Mouse (Mus musculus): ENCODE data around the gene Gcc2.
"Not testable (repeated sequence)": the region's sequence is repeated elsewhere in the genome, so short reads cannot be mapped to it uniquely, and the experiment has no call there.

Gcc2 gene

DNA sequence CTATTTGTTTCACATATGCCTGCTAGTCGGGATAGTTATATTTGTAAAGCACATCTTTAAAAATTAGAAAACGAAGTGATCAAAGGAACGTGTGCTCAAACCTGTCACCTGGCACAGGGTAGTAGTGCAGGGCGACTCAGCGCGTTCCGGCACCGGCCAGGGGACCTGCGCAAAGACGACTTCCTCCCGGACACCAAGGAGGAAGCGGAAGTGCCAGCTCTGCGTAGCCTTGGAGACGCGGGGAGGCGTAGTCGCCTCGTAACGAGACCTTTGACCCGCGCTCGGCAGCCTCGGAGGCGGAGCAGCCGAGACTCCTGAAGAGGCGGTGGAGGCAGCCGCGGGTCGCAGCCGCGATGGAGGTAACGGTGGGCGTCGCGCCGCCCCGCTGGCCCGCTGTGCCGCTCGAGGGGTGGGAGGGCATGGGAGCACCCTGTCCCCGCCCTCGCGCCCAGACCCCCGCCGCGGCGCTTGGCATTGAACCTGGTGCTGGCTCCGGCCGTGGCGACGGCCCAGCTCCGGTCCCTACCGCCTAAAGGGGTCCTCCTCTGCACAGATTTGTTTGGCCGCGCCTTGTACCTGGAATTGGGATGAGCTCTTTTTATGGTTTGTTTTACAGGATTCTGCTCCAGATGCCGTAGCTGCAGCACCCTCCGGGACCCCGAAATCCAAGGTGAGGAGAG, at the start of gene Gcc2:
Gene Gcc2, plus strand, starts transcription at position 285 of the 680 bp plus-strand sequence.
- DNase-seq: peak; percentile 93

DNA sequence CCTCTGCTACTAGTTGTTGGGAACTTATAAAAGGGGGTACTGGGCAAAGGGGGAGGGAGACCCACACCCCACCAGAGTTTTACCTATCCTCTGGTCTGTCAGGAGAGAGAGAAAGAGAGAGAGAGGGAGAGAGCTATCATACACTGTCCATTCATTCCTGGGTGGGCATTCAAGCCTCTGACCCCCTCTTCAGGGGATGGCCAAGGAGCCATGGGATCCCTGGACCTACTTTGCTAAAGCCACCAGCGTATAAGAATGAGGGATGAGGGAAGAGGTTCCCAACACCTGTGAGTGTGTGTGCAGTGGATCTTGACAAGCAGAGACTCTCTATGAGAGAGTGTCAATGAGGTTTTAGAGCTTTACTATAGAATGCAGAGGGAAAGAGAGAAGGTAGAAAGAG, 49.3 kb upstream of the Gcc2 start:
- DNase-seq: no peak

DNA sequence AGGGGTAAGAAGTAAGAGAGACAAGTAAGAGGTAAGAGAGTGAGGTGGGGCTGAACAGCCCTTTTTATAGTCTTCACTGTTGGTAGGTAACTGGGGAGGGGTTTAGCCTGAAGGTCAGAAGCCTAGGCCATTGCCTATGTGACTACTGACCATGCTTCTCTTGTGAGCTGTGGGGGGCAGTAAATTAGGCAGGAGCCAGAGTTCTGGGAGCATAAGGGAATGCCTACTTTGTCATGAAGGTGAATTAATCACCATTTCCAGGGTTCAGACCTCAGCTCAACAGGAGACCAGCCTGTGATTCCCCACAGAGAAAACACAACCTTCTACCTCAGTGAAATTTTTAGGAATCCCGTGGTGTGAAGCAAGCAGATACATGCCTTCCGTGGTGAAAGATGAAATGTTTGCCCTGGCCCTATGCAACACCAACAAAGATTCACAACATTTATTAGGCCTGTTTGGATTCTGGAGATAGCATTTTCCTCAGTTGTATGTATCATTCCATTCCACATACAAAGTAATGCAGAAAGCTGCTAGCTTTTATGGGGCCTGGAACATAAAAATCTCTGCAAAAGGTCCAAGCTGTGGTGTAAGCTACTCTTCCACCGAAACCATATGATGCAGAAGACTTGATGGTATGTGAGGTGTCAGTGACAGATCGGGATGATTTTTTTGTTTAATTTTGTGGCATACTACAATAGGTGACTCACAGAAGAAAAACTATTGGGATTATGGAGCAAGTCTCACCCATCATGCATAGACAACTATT, 48.5 kb upstream of the Gcc2 start:
- no peak for DNase-seq

DNA sequence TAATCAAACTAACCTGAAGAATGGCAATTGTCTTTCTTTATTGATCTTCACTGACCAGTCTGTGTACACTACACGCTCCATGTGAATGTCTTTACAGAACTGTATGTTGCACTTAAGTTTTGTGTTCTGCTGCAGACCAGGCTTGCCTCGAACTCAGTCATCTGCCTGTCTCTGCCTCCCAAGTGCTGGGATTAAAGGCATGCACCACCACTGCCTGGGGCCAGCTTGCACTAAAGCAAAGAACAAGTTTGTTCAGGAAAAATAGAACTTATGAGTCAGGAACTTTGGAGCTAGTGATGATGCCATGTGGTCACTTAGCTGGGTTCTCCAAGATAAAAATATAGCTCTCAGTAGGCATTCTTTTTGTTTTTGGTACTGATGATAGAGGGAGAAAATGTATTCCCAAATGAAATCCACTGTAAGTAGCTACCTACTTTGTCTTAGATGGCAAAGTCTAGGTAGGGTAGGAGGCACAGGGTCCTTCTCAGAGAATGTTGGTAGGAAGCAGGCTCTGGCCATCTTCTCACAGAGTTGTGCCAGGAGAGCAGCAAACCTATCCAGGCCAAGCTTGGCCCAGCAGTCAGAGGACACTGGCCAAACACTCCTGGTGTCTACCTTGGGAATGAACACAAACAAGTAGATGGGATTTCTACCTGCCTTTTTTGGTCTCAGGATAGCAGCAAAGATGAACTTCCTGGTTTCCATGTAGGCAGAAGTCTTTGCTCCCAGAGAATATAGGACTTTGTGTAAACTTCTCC, 45.4 kb upstream of the Gcc2 start:
- no peak for DNase-seq

DNA sequence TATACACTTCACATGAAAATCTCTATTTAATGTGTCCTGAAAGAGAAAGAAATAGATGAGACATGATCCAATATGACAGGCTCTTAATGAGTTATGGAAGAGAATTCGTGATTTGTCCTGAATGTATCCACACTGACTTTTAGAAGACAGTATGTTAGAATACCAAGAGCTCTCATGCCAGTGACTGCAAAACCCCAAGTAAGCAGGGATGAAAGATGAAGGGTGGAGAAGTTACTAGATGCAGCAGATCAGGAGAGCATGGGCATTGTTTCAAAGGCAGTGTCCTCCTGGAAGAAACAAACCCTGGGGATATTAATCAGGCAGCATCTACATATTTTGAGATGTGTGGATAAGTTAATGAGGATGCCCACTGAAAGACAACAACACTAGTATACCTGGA, 44.8 kb upstream of the Gcc2 start:
- DNase-seq: no peak

DNA sequence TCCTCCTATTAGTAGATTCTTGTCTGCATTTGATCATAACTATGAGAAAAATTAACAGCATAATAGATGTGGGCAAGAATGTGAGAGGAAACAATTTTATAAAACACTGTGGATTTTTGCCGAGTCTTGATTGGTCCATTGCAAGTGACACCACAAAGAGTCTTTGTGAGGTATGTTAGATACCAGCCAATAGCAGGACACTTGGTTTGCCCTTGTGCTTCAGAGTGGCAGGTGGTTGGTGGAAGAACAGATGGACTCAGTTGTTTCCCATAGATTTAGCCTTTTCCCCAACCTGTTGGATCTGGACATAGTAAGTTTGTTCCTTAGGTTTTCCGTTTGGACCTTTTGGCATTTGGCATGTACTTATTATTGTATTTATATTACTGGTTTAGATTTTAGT, 44.1 kb upstream of the Gcc2 start:
- no peak for DNase-seq

DNA sequence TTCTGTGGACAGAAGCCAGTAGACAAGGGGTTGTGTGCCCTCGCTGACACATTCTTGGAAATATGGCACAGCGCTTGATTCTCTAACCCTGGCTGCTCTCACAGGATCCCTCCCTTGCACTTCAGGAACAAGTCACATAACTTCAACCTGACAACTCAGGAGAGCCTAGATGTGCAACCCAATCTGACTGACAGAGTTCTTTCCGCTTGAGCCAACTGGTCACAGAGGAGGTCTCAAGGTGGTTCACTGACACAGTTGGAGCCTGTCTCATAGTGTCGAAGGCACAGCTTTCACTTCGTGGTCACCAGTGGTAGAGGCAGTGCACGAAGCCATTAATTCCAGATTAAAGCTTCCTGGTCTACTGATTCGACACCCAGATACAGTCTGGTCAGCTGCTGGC, 43.1 kb upstream of the Gcc2 start:
- no peak for DNase-seq

DNA sequence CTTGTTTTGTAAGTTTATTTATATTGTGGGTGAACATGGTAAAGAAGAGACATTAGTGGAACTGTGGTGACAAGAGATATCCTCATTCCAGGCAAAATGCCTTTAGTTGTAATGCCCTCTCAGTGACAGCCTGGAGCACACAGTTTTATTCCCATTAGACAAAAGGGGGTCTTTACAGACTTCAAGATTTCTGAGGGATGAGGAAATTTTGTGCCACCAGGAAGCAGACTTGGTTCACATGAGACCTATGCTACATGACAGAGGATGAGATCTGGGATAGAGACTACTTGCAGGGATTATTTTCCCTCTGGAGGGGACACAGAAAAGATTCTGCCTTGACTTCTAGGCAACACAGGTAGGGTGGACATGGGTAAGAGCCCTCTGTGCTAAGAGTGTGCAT, 40.8 kb upstream of the Gcc2 start:
- DNase-seq: no peak

DNA sequence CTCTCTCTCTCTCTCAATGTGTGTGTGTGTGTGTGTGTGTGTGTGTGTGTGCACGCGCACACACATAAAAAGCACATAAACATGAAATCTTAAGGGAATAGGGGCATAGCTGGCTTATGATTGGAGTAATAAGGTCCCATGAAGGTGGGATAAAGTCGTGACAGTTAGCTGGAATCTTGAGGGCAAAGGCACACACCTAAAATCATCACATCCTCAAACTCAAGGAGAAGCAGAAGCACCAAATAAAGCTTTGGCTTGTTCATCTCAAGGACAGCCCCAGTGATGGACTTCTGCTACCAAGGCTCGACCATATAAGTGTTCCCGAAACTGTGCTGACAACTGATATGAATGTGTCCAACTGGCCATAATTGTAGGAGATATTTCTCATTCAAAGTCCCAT, 40.4 kb upstream of the Gcc2 start:
- DNase-seq: no peak

DNA sequence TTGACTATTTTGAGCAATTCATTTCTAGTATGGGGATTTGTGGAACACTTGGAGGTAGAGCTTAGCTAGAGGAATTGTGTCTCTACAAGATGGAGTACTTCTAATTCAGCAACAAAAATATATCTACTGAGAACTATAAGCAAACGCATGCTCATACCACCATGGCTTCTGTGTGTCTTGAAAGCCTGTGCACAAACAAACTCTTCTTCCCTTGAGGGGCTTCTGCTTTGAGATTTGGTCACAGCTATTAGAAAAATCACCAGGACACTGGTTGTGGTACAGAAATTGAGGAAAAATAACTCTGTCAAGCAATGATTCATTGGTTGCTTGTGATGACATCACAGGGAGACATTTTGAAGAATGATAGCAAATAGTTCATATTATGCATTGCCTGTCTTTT, 39.9 kb upstream of the Gcc2 start:
- DNase-seq: no peak

DNA sequence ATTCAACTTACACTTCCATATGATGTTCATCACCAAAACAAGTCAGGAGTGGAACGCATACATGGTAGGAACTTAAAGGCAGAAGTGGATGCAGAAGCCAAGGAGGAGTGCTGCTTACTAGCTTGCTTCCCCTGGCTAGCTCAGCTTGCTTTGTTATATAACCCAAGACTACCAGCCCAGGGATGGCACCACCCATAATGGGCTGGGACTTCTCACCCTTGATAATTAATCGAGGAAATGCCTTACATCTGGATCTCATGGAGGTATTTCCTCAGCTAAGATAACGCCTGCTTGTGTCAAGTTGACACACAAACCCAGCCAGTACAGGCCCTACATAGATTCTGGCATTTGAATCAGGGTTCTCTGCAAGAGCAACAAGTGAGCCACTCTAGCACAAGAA, 37.9 kb upstream of the Gcc2 start:
- DNase-seq: no peak

DNA sequence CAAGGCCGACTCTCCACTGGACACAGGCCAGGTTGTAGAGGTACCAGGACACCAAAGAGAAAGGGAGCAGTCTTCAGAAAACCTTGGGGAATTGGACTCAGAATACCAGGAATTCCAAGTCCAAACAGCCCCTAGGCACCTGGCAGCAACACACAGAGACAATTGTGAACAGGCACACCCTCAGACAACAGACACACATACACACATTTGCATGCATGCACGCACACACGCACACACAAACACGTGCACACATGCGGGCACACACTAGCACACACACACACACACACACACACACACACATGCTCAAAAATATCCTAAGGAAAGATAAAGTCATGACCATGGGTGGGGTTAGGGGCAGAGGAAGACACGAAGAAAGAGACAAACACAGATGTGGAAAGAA, 34.6 kb upstream of the Gcc2 start:
- DNase-seq: no peak

DNA sequence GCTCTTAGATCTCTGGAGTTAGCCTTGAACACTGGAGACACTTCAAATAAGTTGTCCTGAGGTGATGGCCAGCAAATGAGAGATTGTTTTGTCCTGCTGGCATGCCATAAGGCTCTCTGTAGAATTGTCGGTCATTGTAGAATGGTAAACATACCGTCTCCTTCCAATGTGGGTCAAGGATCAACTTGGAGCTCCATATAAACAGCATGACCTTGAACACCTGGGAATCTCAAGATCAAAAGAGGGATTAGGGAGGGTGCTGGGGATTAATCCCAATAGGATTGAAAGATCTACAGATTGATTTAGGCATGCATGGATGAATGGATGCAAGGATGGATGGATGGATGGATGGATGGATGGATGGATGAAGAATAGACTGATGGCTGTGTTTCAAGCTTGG, 33.7 kb upstream of the Gcc2 start:
- DNase-seq: not testable (repeated sequence)

DNA sequence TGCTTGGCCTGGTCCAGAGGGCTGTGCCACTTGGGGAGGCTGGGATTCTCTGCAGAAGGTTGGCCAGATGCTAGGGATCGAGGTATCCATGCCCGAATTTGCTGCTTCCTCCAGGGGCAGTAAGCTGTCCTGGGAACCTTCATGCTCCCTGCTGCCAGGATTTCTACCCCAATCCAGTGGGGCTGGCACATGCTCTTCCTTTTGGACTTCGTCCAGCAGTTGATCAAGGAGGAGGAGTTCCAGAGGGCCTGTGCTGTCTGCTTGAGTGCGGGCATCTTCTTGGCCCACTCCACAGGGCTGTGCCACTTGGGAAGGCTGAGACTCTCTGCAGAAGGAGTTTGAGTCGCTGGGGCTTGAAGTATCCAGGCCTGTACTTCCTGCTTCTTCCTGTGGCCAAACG, 32.1 kb upstream of the Gcc2 start:
- not testable (repeated sequence) for DNase-seq

DNA sequence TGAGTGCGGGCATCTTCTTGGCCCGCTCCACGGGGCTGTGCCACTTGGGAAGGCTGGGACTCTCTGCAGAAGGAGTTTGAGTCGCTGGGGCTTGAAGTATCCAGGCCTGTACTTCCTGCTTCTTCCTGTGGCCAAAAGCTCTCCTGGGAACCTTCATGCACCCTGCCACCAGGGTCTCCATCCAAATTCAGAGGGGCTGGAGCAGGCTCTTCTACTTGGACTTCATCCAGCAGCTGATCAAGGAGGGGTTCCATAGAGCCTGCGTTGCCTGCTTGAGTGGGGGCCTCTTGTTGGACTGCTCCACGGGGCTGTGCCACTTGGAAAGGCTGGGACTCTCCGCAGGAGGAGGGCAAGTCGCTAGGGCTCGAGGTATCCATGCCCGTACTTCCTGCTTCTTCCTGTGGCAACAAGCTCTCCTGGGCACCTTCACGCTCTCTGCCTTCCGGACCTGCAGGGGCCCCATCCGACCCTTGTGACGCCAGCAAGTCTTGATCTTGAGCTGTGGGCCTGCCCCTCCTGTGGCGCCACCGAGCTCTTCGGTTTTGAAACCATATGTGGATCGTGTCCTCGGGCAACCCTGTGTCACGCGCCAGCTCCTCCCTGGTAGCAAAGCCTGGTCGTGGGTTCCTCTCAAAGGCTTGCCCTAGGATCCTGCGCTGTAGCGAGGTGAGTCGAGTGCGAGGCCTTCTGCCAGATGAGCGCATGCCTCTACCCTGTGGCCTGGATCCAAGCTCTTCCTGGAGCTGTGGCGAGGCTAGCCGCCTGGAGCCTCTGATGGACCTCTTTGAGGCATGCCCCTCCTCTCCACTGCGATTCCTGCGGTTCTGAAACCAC, 31.1 kb upstream of the Gcc2 start:
- peak; percentile 59 for DNase-seq

DNA sequence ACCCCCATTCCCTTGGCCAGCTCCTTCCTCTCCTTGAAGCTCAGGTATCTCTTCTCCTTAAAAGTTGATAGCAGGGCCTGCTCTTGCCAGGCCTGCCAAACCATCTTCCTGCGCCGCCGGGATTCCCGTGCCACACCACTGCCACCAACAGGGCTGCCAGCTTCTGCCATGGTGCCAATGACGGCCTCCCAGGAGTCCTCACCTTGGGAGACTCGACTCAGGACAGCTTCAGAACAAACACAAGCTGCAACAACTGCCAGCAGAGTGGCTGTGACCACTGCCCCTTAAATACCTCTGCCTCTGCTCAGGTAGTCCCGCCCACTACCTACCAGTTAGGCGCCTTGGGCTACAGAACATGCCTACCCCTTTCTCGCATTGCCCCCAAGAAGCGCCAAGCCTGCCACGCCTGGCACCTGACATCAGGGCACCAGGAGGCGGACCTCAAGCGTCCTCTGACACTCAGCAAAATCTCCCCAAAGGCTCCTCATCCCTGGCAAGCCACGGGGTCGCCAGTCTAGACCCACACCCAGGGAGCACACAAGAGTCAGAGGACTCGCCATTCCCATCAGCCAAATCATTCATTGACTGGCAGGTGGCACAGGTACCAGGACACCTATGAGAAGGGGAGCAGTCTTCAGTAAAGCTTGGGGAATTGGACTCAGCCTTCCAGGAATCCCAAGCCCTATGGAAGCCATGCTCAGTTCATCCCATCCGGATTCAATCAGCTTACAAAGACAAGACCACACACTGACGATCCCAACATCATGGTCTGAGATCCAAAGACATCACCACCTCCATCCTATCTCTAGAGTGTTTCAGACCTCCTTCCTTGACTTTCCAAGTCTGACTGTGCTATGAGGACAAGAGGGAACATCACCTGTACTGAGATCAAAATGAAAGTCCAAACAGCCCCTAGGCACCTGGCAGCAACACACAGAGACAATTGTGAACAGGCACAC, 30.2 kb upstream of the Gcc2 start, which contains the start of gene AW822073:
Gene AW822073, minus strand, starts transcription at position 104 of the 959 bp plus-strand sequence.
- DNase-seq: not testable (repeated sequence)

DNA sequence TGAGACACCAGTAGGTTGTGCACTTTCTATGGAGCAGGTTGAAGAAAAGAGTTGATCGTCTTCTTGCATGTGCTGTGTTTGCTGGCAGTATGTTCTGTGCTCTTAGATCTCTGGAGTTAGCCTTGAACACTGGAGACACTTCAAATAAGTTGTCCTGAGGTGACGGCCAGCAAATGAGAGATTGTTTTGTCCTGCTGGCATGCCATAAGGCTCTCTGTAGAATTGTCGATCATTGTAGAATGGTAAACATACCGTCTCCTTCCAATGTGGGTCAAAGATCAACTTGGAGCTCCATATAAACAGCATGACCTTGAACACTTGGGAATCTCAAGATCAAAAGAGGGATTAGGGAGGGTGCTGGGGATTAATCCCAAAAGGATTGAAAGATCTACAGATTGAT, 28.9 kb upstream of the Gcc2 start:
- not testable (repeated sequence) for DNase-seq

DNA sequence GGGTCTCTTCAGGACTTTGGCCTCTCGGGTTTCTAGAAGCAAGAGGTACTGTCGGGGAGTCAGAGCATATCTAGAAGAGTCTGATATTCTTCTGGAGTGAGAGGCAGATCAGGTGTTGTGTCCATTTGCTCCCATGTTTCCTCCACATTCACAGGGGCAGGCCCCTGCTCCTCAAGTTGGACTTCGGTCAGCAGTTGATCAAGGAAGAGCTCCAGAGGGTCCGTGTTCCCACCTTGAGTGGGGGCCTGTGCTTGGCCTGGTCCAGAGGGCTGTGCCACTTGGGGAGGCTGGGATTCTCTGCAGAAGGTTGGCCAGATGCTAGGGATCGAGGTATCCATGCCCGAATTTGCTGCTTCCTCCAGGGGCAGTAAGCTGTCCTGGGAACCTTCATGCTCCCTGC, 27.5 kb upstream of the Gcc2 start:
- not testable (repeated sequence) for DNase-seq

DNA sequence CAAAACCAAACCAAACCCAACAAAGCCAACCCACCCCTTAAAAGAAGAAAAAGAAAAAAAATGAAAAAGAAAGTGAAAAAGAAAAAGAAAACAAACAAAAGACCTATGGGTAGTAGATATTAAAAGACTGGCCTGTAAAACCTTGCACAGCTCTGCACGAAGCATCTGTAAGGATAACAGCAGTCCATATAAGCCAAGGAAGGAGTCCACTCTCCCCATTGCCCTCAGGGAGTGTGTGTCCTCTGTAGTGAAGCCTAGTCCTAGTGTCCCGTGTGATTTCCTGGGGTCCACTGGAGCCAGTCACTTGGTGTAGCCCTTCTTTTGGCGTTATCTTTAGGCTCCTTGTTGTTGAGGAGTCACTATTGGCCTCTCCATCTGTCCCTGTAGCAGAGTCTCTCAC, 25.3 kb upstream of the Gcc2 start:
- not testable (repeated sequence) for DNase-seq

DNA sequence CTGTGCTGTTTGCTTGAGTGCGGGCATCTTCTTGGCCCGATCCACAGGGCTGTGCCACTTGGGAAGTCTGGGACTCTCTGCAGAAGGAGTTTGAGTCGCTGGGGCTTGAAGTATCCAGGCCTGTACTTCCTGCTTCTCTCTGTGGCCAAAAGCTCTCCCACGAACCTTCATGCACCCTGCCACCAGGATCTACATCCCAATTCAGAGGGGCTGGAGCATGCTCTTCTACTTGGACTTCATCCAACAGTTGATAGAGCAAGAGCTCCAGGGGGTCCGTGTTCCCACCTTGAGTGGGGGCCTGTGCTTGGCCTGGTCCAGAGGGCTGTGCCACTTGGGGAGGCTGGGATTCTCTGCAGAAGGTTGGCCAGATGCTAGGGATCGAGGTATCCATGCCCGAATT, 24.2 kb upstream of the Gcc2 start:
- DNase-seq: not testable (repeated sequence)

DNA sequence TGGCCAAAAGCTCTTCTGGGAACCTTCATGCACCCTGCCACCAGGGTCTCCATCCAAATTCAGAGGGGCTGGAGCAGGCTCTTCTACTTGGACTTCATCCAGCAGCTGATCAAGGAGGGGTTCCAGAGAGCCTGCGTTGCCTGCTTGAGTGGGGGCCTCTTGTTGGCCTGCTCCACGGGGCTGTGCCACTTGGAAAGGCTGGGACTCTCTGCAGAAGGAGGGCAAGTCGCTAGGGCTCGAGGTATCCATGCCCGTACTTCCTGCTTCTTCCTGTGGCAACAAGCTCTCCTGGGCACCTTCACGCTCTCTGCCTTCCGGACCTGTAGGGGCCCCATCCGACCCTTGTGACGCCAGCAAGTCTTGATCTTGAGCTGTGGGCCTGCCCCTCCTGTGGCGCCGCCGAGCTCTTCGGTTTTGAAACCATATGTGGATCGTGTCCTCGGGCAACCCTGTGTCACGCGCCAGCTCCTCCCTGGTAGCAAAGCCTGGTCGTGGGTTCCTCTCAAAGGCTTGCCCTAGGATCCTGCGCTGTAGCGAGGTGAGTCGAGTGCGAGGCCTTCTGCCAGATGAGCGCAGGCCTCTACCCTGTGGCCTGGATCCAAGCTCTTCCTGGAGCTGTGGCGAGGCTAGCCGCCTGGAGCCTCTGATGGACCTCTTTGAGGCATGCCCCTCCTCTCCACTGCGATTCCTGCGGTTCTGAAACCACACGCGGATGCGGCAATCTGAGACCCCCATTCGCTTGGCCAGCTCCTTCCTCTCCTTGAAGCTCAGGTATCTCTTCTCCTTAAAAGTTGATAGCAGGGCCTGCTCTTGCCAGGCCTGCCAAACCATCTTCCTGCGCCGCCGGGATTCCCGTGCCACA, 23.3 kb upstream of the Gcc2 start:
- peak; percentile 60 for DNase-seq
